Mouse (Mus musculus) heart, postnatal 0 days (tissue): ENCODE results near the gene Gpr137.

ENCODE experiments used
- CTCF ChIP-seq: IDR thresholded peaks from 2 replicates; pipeline ENCODE4 v1.5.1; 2016; ENCODE audit warnings: antibody characterized with exemption, control low read depth, low read depth
- EP300 ChIP-seq: IDR thresholded peaks from 2 replicates; pipeline ENCODE4 v1.6.1; 2016; ENCODE audit warnings: antibody characterized with exemption, low read depth

DNA sequence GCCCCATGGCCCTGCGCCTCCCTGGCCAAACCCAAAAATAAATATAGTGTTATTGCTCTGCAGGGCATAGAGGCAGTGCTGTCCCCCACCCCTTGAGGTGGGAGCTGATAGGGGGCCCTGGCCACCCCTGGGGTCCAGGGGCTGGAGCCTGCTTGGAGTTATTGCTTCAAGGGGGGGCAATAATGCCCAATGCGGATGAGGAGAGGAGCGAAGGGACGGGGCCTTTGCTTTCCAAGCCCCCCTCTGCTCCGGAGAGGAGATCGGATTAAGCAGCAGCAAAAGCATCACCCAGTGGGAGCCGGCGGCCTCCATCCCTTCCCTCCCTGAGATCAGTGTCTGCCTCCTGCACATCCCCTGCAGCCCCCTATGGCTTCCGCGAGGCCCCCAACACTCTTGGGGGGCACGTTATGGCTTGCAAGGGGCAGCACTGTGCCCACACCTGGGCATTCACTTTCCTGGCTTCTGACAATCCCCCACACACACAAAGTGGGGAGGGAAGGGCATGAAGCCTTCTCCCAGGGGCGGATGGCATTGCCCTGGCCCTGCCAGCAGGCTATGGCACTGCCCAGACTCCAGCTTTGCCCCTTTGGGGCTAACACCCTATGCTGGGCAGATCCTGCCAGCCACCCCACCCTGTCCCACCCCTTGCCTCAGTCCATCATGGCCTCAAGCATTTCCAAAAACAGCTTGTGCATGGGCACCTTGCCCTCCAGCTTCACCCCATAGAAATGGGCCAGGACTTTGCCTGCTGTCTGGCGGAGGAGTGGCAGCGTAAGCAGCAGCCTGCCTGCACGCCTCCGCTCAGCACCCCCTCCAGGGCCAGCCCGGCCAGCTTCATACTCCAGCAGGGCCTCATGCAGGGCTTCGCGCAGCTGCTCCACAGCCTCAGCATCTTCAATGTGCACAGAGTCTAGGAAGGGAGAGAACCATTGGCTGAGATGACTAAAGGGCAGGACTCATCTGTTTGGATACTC, 30.9 kb downstream of the Gpr137 start:
- TF ChIP-seq EP300: no peak
- TF ChIP-seq CTCF: no peak
